Mouse (Mus musculus) bone marrow, adult 2 months (tissue): Measurements from ENCODE around the gene Nucb1.
A peak's percentile ranks its signal among the peaks of the same experiment; 100 is the strongest.

ENCODE experiments used
- CTCF ChIP-seq: fragments of 200-500 bp; IDR thresholded peaks from 2 replicates; pipeline ENCODE4 v1.5.1; 2011; ENCODE audit warnings: low read length, control low read depth; ENCODE audit not compliant: control insufficient read depth, insufficient read depth
- POLR2A ChIP-seq: fragments of 200-500 bp; IDR thresholded peaks from 2 replicates; pipeline ENCODE4 v1.6.1; 2011; ENCODE audit warnings: low read depth, mild to moderate bottlenecking, control low read depth, low read length, borderline replicate concordance; ENCODE audit not compliant: control insufficient read depth

- TF ChIP-seq POLR2A = peak; percentile 27; the same call in 1 of the 2 replicates
- TF ChIP-seq CTCF = no peak
These were observed 12.9 kb upstream of the Nucb1 start for GRCm38 (mm10) chr7:45522957-45523676.
